Mouse (Mus musculus): Measurements from ENCODE around the gene Ift81. TPM values are rescaled to one million over a fixed set of nuclear protein-coding genes. Genes with fewer than 3 reads are reported as not detected.
"Not testable (repeated sequence)": the region's sequence is repeated elsewhere in the genome, so short reads cannot be mapped to it uniquely, and the experiment has no call there.

Gene Ift81
- 35.6 and 36.0 TPM in 2 replicates for polyA plus RNA-seq (2015; fragmentation: Nextera tagmentation; extraction: Ambion mirVana)

DNA sequence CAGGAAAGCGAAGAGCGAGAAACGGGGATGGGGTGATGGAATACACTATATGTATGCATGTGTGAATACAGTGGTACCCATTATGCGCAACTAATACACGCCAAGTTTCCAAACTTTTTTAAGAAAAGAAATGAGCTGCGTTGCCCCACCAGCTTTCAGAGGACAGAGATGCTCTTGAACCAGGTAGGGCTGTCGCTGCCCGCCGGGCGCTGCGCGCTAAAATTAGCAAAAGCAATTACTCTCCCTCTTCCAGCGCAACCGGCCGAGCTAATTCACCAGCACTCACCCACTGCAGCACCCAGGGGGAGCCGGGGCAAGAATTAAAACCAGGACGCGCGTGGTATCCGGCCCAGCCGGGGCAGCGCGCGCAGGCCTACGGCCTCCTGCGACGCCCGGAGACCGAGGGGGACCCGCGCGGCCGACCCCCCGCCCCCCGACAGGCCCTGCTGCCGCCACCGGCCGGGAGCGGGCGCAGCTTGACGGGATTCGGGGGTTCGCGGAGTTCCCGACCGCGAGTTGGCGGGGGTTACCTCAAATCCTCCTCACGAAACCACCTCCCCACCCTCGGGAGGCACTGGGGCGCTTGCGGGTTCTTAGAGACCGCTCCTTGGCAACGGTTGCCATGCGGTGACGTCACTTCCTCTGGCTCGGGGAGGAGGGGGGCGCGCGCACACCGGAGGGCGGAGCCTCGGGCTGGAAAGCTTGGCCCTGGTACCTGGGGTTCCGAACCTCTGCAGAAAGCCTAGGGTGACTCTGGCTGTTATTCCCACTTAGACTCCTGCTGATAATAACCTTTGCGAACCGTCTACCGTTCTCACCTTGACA, at the start of gene Ift81:
Ift81 (minus strand) TSS at position 611 of the 825 bp plus-strand sequence.
- peak; percentile 87 for ATAC-seq (ENCODE audit: insufficient number of reproducible peaks, low FRiP score, low TSS enrichment, low read depth)
- Histone ChIP-seq H3K4me1 (peaks cover 3% of the 10 kb centered on the region; the same call in 1 of the 2 replicates), H3K9me3 (no peaks in the 10 kb centered on the region), H3K27me3 (no peaks in the 10 kb centered on the region), H3K4me2 (peak within 1 kb of the TSS; percentile 57), H3K9ac (peak within 1 kb of the TSS; percentile 88), H3K36me3 (peaks cover 8% of the 10 kb centered on the region; the same call in 1 of the 2 replicates), H3K4me3 (peak within 1 kb of the TSS; percentile 92), H3K27ac (peak within 1 kb of the TSS; percentile 93)
- 1% methylated on average over 67 of the region's 67 CpGs for WGBS

DNA sequence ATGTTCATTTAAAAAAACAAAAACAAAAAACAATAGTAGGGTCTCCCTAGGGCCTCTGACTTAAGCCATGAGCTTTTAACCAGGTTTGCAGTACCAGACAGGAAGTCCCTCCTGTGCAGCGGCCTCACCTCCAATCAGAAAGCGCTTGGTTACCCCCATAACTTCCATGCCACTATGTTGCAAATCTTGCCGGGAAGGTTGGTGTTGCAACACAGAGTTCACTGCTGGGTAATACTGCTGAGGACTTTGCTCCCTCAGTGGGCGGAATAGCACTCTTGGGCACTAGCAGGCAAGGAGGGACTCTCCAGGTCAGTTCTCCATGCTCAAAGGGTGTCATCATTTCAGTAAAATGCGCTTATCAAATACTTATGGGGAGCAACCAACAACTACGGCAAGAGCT, 48.2 kb upstream of the Ift81 start:
- Histone ChIP-seq H3K27ac (no peak overlapping the region), H3K4me2 (no peak overlapping the region), H3K4me1 (no peaks in the 10 kb centered on the region), H3K27me3 (no peaks in the 10 kb centered on the region), H3K36me3 (no peaks in the 10 kb centered on the region), H3K9ac (no peak overlapping the region), H3K4me3 (no peak overlapping the region), H3K9me3 (no peaks in the 10 kb centered on the region)
- ATAC-seq (ENCODE audit: insufficient number of reproducible peaks, low FRiP score, low TSS enrichment, low read depth) = no peak
- 94% methylated on average over 6 of the region's 6 CpGs for WGBS

DNA sequence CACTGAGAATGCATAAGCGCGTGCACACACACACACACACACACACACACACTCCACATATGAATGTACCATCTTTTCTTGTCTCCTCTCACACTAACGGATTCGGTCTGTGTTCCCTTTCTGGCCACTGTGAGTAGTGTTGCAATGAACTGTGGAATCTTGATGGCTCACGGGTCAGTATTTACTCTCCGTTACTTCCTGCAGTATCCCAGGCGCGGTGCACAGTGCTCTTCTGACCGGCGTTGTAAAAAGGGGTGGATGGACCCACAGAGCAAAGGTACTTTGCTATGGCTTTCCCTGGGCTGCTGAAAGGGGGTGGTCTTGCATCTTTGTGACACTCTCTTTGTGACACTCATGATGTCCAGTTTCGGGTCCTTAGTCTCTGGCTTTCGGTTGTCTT, 42.5 kb upstream of the Ift81 start:
- no peak for ATAC-seq (ENCODE audit: insufficient number of reproducible peaks, low FRiP score, low TSS enrichment, low read depth)
- Histone ChIP-seq H3K4me2 (no peak overlapping the region), H3K9ac (no peak overlapping the region), H3K9me3 (no peaks in the 10 kb centered on the region), H3K4me1 (peaks cover 23% of the 10 kb centered on the region), H3K27ac (no peak overlapping the region), H3K27me3 (no peaks in the 10 kb centered on the region), H3K4me3 (no peak overlapping the region), H3K36me3 (no peaks in the 10 kb centered on the region)
- WGBS = 83% methylated on average over 12 of the region's 12 CpGs

GRCm38 (mm10) chr5:122654268-122654573, 39.9 kb upstream of the Ift81 start:
- 35% methylated on average over 5 of the region's 5 CpGs for WGBS
- Histone ChIP-seq H3K27me3 (no peaks in the 10 kb centered on the region), H3K4me2 (no peak overlapping the region), H3K4me1 (peaks cover 23% of the 10 kb centered on the region), H3K9me3 (no peaks in the 10 kb centered on the region), H3K4me3 (no peak overlapping the region), H3K36me3 (no peaks in the 10 kb centered on the region), H3K9ac (no peak overlapping the region), H3K27ac (peak overlapping the region; percentile 67)
- ATAC-seq (ENCODE audit: insufficient number of reproducible peaks, low FRiP score, low TSS enrichment, low read depth) = peak; percentile 37; the same call in 1 of the 2 replicates

DNA sequence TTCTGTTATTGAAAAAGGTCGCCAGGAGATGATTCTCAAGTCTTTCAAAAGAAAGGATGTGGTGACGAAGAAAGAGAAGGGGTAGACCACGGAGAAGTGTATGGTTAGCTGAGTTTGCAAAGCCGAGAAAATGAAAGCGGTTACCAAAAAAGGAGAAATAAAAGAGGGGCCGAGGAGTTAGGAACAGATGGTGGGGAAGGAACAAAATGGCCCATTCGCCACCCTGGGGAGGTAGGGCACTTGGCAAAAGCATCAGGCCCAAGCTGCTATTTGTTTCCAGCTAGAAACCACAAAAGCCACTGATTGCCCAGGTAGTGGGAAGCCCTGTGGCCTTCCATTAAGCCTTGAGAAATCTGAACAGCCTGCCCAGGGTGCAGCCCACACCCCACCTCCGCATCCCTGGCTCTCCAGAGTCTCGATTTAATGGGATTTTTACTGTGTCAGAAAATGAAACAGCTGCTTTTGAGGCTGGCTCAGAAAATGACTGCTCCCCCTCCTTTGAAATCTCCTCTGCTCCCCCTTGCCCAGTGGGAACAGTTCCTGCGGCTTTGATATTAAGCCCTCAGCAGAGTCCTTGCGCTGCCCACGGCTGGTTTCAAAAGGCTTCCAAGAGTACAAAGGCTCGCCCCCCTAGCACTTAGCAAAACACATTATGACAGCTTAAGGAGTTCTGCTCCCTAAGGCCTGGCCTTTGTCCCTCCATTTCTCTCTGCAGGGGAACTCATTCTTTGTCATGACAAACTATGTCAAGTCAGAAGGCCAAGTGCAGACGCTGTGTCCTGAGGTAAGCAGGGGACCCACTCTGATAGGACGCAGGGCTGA, 39.3 kb upstream of the Ift81 start:
- 26% methylated on average over 15 of the region's 15 CpGs for WGBS
- Histone ChIP-seq H3K4me1 (peaks cover 23% of the 10 kb centered on the region), H3K9ac (no peak overlapping the region), H3K9me3 (no peaks in the 10 kb centered on the region), H3K27ac (peak overlapping the region; percentile 67), H3K36me3 (no peaks in the 10 kb centered on the region), H3K4me3 (no peak overlapping the region), H3K27me3 (no peaks in the 10 kb centered on the region), H3K4me2 (no peak overlapping the region)
- ATAC-seq (ENCODE audit: insufficient number of reproducible peaks, low FRiP score, low TSS enrichment, low read depth) = 0 out of 2 replicates have a peak, but pooled peaks have one; percentile 52

GRCm38 (mm10) chr5:122653112-122653445, 38.8 kb upstream of the Ift81 start:
- Histone ChIP-seq H3K27me3 (no peaks in the 10 kb centered on the region), H3K4me2 (no peak overlapping the region), H3K27ac (peak overlapping the region; percentile 67), H3K4me1 (peaks cover 23% of the 10 kb centered on the region), H3K36me3 (no peaks in the 10 kb centered on the region), H3K9ac (no peak overlapping the region), H3K4me3 (no peak overlapping the region), H3K9me3 (no peaks in the 10 kb centered on the region)
- ATAC-seq (ENCODE audit: insufficient number of reproducible peaks, low FRiP score, low TSS enrichment, low read depth) = no peak
- WGBS = 54% methylated on average over 10 of the region's 10 CpGs

GRCm38 (mm10) chr5:122652506-122652905, 38.2 kb upstream of the Ift81 start:
- H3K27me3 ChIP-seq = no peaks in the 10 kb centered on the region
- no peak overlapping the region for H3K9ac ChIP-seq
- no peaks in the 10 kb centered on the region for H3K36me3 ChIP-seq
- no peak overlapping the region for H3K4me2 ChIP-seq
- ATAC-seq (ENCODE audit: insufficient number of reproducible peaks, low FRiP score, low TSS enrichment, low read depth) = no peak
- WGBS = 80% methylated on average over 7 of the region's 7 CpGs
- H3K9me3 ChIP-seq = no peaks in the 10 kb centered on the region
- H3K4me1 ChIP-seq = peaks cover 23% of the 10 kb centered on the region
- no peak overlapping the region for H3K27ac ChIP-seq
- no peak overlapping the region for H3K4me3 ChIP-seq

GRCm38 (mm10) chr5:122650100-122650499, 35.8 kb upstream of the Ift81 start:
- no peak overlapping the region for H3K9ac ChIP-seq
- H3K4me3 ChIP-seq = no peak overlapping the region
- no peak overlapping the region for H3K4me2 ChIP-seq
- H3K36me3 ChIP-seq = no peaks in the 10 kb centered on the region
- peaks cover 25% of the 10 kb centered on the region for H3K4me1 ChIP-seq
- WGBS = 77% methylated on average over 8 of the region's 8 CpGs
- H3K27me3 ChIP-seq = no peaks in the 10 kb centered on the region
- ATAC-seq (ENCODE audit: insufficient number of reproducible peaks, low FRiP score, low TSS enrichment, low read depth) = no peak
- no peaks in the 10 kb centered on the region for H3K9me3 ChIP-seq
- H3K27ac ChIP-seq = no peak overlapping the region

GRCm38 (mm10) chr5:122649264-122649663, 34.9 kb upstream of the Ift81 start:
- Histone ChIP-seq H3K9ac (no peak overlapping the region), H3K4me2 (no peak overlapping the region), H3K9me3 (no peaks in the 10 kb centered on the region), H3K27ac (no peak overlapping the region), H3K4me3 (no peak overlapping the region), H3K4me1 (peaks cover 21% of the 10 kb centered on the region), H3K36me3 (no peaks in the 10 kb centered on the region), H3K27me3 (no peaks in the 10 kb centered on the region)
- no peak for ATAC-seq (ENCODE audit: insufficient number of reproducible peaks, low FRiP score, low TSS enrichment, low read depth)
- WGBS = 70% methylated on average over 8 of the region's 8 CpGs

DNA sequence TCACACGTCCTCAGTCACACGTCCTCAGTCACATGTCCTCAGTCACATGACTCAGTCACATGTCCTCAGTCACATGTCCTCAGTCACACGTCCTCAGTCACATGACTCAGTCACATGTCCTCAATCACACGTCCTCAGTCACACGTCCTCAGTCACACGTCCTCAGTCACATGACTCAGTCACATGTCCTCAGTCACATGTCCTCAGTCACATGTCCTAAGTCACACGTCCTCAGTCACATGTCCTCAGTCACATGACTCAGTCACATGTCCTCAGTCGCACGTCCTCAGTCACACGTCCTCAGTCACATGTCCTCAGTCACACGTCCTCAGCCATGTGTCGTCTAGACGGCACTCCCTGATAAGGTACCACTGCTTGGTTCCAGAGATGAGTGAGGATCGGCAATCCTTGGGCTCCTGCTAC, 33.6 kb upstream of the Ift81 start:
- ATAC-seq (ENCODE audit: insufficient number of reproducible peaks, low FRiP score, low TSS enrichment, low read depth); H3K9me3 ChIP-seq; H3K4me2 ChIP-seq; H3K27me3 ChIP-seq; H3K9ac ChIP-seq; H3K4me1 ChIP-seq; H3K36me3 ChIP-seq; H3K27ac ChIP-seq; H3K4me3 ChIP-seq: not testable (repeated sequence)
- 94% methylated on average over 14 of the region's 14 CpGs for WGBS

- peak; percentile 64; the same call in 1 of the 2 replicates for ATAC-seq (ENCODE audit: insufficient number of reproducible peaks, low FRiP score, low TSS enrichment, low read depth)
- Histone ChIP-seq H3K36me3 (no peaks in the 10 kb centered on the region), H3K27ac (no peak overlapping the region), H3K4me3 (no peak overlapping the region), H3K4me1 (peaks cover 2% of the 10 kb centered on the region; the same call in 1 of the 2 replicates), H3K27me3 (no peaks in the 10 kb centered on the region), H3K9me3 (no peaks in the 10 kb centered on the region), H3K4me2 (no peak overlapping the region), H3K9ac (no peak overlapping the region)
- WGBS = 60% methylated on average over 9 of the region's 9 CpGs
Measured at GRCm38 (mm10) chr5:122647256-122647924, 33.1 kb upstream of the Ift81 start.

- Histone ChIP-seq H3K4me1 (peaks cover 2% of the 10 kb centered on the region; the same call in 1 of the 2 replicates), H3K9me3 (no peaks in the 10 kb centered on the region), H3K9ac (no peak overlapping the region), H3K4me2 (no peak overlapping the region), H3K27ac (no peak overlapping the region), H3K27me3 (no peaks in the 10 kb centered on the region), H3K36me3 (no peaks in the 10 kb centered on the region), H3K4me3 (no peak overlapping the region)
- 84% methylated on average over 11 of the region's 11 CpGs for WGBS
- no peak for ATAC-seq (ENCODE audit: insufficient number of reproducible peaks, low FRiP score, low TSS enrichment, low read depth)
Measured at GRCm38 (mm10) chr5:122646050-122646449, 31.7 kb upstream of the Ift81 start.

All from limb, embryonic 15.5 days (tissue).